Mouse (Mus musculus) urinary bladder, postnatal 0 days (tissue): ENCODE data around the gene Rbm34. TPM values are rescaled to one million over a fixed set of nuclear protein-coding genes. Genes with fewer than 3 reads are reported as not detected.

Source experiments
- polyA plus RNA-seq: library from polyadenylated mRNA; unstranded; fragments of >200 nt; fragmentation: Nextera tagmentation; extraction: Ambion mirVana; gene quantifications from 2 replicates; pipeline ENCODE4 v1.2.1, GENCODE M21; 2015

Rbm34 gene
- 13.6 and 16.1 TPM in 2 replicates for polyA plus RNA-seq

DNA sequence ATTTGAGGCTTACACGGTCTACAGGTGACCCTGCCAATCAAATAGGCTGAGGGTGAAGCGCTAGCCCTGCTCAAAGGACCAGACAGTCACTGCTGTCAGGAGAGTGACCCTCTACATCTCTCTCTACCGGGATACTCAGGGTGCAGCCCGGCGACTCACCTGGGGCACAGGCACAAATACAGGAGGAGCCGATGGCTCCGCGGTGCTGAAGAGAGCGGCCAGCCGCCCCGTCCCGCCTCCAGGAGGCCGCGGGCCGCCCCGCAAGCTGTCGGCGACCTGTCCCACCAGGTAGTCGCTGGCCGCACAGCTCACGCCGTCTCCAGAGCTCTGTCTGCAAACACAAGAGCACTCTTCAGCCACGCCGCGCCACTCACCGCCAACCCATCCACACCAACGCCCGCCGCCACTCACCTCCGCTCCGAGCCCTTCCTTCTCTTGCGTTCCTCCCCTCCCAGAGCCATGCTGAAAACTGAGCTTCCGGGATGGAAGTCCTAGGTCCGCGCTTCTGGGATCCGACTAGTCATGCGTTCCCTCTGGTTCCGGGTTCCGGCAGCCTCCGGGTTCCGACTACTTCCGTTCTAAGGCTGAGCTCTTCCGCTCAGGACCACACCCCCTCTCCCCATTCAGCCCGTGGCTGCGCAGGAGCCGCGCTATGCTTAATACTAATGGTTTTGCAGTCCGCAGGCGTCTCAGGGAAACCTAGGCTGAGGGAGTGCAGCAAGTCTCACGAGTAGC is at the start of gene Rbm34:
TSS of gene Rbm34 (minus strand) at position 493 of the 735 bp plus-strand sequence.

DNA sequence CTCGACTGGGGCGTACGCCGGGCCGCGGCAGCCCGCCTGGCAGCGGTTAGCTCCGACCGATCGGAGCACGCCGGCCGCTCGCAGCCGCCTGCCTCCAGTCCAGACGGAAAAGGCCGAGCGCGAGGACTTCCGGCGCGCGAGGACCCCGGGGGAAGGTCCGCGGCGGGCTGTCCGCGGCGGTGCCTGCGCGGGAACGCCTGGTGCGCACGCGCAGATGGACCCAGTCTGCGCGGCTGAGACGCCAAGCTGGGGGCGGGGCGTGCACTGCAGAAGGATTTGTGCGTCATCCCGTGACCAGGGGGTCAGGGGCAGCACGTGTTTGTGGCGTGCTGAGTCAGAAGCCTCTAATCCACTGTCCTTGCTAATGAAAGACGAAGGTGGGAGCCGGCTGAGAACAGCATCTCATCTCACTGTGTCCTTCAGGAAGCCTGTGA is 25.1 kb downstream of the Rbm34 start, which contains the start of gene Tomm20:
TSS of gene Tomm20 (minus strand) at position 115 of the 434 bp plus-strand sequence.

Other genes with a start within 250 kb of the Rbm34 start
- gene Tomm20, start 25.2 kb downstream of the Rbm34 start, polyA plus RNA-seq: 180 and 191 TPM in 2 replicates
- gene Pard3, start 92.8 kb upstream of the Rbm34 start, polyA plus RNA-seq: 11.5 and 12.4 TPM in 2 replicates